Mouse (Mus musculus) megakaryocyte-erythroid progenitor cell, adult 5-6 weeks (primary cell): ENCODE data around the gene Wnt3a. TPM values are rescaled to one million over a fixed set of nuclear protein-coding genes. Genes with fewer than 3 reads are reported as not detected.
"Not testable (repeated sequence)": the region's sequence is repeated elsewhere in the genome, so short reads cannot be mapped to it uniquely, and the experiment has no call there.

Experiments used
- ATAC-seq: replicated peaks from 2 replicates; pipeline ENCODE4 v1.8.0; 2016; ENCODE audit warnings: mild to moderate bottlenecking, inconsistent platforms; ENCODE audit not compliant: severe bottlenecking, poor library complexity, low FRiP score, low TSS enrichment
- total RNA-seq, 2 experiments: library from RNA; stranded (forward) in 1 of 2; stranded (reverse) in 1 of 2; fragments of 200-1000, 215-1000 nt in 1 of 2; fragments of >200 nt in 1 of 2; fragmentation: Nextera tagmentation in 1 of 2; gene quantifications; 2 replicates each; pipeline ENCODE4 v1.2.3; 2014 to 2017

The Wnt3a gene
- total RNA-seq, 2 experiments from 2014 or later: not detected

DNA sequence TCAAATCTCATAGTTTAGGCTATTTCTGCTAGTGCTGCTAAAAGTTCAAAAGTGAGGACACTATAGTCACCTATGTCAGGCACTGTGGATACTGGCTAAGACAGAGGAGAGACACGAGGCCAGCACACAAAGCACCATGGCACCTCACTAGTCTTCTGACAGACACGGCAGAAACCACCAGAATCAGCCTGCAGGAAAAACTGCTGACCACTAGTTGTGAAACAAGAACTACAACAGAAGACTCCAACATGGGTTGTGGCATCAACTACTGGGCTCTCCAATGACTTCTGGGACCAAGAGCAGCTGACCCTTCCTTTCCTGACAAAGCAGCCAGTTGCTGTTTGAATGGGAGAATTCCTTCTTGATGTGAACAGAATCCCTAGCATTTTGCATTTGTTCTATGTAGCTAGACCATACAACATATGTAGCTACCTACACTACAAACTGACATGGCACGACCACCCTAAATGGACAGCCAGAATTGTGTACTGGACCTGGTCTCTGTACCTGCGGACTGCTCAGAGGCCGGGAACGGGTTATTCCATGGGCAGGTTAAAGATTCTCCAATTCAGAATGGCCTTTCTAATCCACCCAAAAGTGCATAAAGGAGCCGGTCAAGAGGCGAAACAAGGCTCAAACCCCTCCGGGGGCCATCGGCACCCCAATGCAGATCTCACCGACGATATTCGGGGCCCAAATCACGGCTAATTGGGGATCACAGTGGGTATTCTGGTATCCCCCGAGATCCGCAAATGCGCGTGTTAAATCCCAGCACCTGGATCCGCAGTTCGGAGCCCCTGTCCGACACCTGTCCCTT is 63.6 kb downstream of the Wnt3a start:
- ATAC-seq: no peak

DNA sequence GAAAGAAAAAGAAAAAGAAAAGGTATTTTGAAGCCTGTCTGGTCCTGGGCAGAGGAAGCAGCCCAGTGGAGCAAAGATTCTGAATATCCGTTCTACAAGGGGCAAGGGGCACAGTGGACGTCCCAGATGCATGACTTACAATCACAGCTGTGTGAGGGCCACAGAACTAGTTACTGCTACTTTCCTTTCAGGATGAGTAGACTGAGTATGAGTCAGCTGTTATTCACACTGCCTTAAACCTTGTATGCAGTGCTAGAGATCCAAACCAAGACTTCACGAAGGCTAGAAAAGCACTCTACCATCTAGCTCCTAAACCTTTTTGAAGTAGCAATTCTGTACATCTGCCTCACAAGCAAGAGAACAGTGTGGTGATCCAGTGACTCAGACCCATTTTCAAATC is 64.3 kb downstream of the Wnt3a start:
- no peak for ATAC-seq

DNA sequence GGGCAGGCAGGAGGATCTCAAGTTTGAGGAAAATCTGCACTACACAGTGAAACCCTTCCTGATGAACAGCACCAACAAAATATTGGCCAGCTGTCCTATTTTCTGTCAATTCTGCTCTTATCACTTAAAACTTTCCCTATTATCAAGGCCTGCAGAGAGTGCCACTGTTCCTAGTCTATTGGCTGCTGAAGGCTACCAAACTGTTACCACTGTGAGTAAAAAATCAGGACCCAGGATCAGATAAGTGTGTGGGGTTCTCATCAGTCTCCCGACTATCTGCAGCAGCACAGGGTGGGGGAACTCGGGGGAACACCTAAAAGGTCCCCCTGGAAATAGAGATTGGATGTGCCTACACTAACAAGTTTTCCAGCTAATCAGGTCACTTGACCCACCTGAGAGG is 65.4 kb downstream of the Wnt3a start:
- peak; percentile 56 for ATAC-seq

DNA sequence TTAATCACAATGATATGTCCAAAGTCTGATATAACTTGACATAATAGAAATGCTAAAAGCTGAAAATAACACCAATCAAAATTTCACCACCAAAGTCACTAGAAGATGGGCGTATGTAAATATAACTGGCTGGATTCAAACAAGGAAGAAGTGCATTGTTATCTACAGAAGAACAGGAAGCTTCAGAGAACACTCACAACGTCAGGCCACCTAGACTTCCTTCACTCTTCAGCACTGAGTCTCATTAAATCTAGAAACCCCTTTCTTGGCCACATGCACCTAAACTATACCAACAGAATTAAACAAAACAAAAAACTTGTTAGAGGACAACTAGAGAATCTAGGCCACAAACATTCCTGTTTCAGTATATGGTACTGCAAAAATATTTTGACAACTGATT is 66.1 kb downstream of the Wnt3a start:
- ATAC-seq: no peak

DNA sequence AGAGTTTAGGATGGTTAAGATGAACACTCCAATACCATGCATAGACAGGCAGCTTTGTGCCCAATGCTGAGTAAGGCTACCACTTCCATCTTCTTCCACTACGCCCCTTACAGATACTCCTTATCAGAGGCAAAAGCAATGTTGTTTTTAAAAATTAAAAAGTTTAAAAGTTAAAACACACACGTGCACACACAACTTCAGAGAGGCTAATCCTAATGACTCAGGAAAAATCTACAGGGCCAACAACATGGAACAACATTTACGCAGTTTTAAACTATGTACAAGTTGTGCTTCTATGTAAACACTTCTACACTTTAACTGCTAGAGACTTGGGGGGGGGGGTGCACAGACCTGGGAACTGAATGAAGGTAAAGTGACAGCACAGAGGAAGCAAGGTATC is 66.5 kb downstream of the Wnt3a start:
- ATAC-seq: no peak

DNA sequence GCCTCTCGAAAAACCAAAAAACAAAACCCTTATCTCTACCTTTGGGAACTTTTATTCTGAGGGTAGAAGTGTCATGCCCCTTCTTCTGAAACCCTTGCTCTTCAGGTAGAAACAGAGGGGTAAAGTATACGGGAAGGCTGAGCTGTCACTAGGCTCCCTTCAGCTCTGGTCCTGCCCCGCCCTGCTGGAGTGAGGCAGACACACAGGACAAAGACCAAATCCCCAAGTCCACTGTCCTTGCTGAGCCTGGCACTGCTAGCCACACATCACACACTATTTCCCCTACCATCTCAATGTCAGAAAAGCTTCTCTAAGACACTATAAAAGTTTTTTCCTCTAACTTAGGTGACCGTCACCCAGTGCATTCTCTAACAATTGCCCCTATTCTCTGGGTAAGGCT is 68.2 kb downstream of the Wnt3a start:
- ATAC-seq: no peak

DNA sequence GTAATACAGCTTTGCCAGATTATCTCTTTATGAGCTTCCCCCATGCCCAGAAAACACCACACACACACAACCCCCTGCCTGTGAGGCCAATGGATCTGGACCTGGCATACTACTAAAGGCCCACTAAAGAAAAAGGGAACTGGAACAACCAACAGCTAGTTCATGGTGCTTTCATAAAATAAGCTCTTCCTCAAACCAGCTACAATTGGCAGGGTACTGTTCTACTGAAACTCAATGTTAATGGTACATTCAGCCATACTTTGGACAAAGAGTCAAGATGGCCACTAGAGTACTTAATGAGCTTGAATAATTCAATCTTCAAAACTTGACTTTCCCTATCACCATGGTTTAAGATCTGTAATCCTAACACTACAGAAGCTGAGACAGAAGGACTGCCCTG is 68.9 kb downstream of the Wnt3a start:
- no peak for ATAC-seq

DNA sequence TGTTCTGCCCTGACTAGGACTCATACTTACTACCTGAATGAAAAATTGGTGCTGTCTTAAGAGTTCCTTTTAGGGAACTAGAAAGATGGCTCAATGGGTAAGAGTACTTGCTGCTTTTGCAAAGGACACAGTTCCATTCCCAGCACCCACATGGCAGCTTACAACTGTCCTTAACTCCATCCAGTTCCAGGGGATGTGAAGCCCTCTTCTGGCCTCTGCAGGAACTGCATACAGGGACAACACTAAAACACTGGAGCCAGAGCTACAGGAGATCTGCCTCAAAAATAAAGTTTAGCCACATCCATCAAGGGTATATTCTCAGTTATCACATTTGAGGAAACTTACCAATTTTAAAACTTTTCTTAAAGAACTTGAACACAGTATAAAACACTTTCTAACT is 71.5 kb downstream of the Wnt3a start:
- ATAC-seq: no peak; the same call in 1 of the 2 replicates

DNA sequence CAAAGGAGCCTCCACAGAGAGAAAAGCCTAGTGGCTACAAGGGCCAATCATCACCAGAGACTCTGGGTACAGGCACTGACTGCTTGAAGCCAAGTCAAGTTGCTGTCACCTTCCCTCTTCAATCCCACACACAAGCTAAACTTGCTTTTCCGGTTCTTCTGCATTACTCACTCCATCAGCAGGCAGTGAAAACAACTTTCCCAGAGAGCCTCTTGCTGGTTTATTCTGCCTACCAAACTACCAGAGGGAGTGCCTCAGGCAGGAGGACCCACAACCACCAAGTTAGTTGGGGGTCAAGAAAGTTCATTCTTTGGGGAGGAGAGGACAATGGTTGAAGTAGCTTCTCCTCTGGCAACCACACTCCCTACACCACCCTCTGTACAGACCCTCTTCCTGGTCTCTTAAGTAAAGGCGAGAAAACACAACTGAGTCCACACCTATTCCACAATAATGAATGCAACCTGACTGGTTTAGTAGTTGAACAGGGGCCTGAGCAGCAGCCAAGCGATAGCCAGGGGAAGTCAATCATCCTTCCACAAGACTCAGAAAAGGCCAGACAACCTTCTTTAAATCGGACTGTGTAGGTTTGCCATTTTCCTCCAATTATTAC is 72.1 kb downstream of the Wnt3a start:
- no peak for ATAC-seq

DNA sequence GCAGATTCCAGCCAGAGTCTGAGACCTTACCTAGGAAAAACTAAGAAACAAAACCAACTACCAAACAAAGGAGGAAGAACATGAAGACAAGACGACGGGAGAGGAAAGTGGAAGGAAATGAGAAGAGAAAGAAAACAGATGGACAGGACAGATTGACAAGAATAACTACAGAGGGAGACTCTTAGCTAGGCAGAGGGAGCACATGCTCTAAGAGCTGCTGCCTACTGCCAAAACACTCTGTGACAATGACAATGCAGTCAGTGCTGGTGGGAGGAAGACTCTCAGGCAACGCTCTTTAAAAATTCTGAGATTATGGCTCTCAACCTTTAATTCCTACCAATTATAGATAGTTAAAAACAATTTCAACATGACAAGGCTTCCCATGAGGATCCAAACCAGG is 73.6 kb downstream of the Wnt3a start:
- ATAC-seq: peak; percentile 35; the same call in 1 of the 2 replicates

DNA sequence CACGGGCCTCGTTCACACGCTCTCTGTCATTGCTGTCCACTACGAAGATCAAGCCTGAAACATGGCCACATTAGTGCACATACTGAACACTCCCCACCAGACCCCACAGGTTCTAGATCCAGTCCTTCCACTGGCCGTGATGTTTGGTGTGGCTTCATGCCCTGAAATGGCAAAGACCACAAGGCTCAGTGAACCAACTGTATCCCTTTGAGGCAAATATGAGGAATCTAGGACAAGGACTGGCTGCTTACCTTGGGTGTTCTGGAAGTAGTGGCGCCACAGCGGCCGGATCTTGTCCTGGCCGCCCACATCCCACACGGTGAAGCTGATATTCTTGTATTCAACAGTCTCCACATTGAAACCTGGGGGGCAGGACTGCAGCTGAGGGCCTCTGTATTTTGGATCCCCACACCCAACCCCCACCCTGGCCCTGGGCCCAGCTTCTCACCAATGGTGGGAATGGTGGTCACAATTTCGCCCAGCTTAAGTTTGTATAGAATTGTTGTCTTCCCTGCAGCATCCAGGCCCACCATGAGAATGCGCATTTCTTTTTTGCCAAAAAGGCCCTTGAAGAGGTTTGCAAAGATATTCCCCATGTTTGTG is 77.6 kb downstream of the Wnt3a start:
- no peak for ATAC-seq

DNA sequence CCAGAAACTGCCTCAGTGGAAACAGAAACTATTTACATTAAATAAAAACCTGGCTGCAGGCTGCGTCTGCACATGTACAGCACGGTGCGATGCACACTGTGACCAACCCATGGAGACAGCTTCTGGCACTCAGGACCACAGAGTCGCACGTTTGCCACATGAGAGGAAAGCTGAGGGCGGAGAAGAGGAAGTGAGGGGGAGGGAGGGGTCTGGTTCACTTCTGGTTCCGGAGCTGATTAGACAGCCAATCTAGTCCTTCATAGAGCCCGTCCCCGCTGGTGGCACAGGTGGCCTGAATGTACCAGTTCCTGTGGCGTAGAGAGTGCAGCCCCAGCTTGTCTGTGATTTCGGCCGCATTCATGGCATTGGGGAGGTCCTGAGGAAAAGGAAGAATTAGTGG is 78.2 kb downstream of the Wnt3a start:
- ATAC-seq: not testable (repeated sequence)

DNA sequence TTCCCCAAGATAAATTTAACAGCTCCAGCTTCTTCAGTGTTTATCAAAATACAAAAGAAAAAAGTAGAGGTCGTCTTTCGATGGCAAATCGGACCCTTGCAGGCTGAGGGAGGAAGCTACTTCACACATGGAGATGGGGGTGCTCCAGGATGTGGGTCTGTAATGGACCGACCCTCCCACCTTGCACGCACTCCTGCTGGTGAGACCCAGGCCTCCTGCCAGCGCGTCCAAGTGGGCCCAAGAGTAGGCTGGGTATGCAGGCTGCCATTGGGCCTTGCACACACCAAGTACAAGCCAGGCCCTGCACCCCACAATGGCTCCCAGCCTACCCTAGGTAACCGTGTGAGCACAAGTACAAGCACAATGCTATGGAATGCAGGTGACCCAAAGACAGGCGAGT is 79.0 kb downstream of the Wnt3a start:
- not testable (repeated sequence) for ATAC-seq

DNA sequence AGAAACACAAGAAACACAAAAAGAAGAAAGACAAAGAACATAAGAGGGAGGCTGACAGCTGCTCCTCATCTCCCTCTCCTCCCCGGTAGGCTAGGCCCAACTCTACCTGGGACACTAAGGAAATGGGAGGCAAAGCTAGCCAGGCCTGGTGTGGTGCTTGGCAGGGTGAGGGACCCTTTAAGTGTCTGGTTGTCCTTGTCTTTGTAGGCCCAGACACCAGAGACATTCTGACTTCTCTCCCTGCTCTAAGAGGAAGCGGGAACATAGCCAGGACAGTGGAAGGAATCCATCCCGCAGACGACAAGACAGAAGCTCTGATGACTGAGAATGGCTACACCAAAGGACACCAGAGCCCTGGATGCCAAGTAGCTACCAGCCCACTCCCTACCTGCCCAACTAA is 80.5 kb downstream of the Wnt3a start:
- ATAC-seq: no peak

DNA sequence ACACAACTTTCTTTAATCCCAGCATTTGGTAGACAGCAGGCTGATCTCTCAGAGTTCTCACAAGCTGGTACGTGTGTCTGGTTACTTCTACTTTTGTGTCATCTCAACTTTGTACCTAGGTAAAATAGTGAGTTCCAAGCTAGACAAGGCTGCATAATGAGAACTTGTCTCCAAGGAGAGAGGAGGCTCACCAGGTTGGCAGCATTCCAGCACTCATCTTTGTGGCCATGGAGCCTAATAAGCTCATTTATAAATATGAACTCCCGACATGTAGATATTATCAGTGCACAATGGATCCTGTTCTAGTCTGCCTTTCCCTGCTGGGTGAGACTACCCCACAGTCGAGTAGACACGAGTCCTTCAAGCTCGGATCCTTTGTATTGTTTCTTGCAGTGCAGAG is 81.0 kb downstream of the Wnt3a start:
- ATAC-seq: no peak

DNA sequence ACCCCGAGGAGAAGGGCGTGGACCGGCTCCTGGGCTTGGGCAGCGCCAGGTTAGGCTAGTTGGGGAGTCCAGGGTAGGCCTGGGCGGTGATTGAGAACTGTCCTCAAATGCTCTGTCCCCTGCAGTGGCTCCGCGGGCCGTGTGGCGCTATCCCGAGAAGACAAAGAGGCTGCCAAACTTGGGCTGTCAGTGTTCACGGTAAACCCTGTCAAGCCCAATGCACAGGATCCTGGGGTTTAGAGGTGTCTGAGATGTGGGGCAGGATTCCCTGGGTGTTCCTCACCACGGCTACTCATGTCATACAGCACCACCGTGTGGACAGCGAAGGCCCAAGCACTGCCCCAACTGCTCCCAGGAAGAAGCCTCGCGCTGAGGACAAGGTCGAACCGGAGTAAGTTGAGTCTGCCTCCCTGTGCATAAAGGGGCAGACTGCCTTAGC is 81.5 kb downstream of the Wnt3a start:
- peak; percentile 78 for ATAC-seq

DNA sequence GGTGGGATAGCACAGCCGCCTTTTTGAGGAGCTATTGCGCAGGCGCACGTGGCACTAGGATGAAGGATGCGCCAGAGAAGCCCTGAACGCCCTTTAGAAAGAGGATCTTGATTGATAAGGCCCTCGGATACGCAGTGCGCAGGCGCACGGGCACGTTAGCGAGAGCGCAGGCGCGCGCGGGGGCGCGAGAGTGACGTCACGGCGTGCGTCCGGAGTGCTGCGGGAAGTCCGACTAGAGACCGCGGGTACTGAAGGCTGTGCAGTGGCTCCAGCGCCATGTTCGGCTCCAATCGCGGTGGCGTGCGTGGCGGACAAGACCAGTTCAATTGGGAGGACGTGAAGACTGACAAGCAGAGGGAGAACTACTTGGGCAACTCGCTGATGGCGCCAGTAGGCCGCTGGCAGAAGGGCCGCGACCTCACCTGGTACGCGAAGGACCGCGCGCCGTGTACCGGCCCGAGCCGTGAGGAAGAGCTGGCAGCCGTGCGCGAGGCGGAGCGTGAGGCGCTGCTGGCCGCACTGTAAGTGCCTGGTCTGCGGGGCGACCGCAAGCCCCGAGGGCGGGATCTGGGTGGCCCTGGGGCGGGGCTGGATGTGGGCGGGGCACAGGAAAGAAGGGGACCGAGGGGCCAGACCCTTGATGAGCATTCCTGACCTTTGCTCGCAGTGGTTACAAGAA is 82.3 kb downstream of the Wnt3a start, which contains the start of gene 2310033P09Rik:
2310033P09Rik (plus strand) TSS at position 169 of the 679 bp plus-strand sequence.
- peak; percentile 74 for ATAC-seq

DNA sequence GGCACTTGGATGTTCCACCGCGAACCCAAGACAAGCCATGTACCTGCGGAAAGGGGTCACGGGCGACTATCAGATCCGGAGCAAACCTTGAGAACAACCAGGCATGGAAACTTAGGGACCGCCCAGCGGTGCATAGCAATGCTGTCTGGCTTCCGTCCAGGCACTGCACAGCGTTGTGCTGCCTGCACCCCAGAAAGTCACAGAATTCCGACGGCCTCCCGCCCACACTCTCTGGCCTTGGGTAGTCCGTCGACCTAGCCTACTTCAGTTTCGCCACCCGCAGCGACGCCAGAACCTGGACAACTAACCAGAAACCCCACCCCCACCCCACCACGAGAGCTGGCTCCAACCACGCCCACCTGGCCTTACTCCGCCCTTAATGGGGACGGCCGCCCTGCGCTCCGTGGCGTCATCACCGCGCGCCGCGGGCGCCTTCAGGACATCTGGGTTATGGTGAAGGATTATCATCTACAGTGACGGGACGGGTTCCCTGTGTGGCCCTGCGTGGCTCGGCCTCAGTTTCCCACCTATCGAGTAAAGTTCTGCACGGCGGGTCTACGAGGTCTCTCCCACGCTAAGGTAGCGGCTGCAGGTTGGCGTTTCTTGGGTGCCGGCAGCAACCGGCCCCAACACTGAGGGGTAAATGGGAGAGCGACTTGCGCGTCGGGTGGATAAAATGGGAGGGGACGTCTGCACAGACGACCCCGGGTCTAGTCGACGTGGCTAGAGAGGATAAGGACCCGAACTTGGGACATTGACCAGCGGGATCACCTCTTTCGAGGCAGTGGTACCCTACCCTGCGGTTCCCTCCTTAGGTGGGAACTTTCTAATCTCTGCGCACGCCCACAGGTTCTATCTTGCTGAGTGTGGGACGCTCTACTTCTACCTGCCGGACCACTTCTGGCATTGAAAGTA is 88.2 kb downstream of the Wnt3a start, which contains the start of gene Mrpl55:
Mrpl55 (plus strand) TSS at position 406 of the 915 bp plus-strand sequence.
- ATAC-seq: peak; percentile 94
